ENCODE assay signal across 8 mouse cellular contexts in the genomic region with DNA sequence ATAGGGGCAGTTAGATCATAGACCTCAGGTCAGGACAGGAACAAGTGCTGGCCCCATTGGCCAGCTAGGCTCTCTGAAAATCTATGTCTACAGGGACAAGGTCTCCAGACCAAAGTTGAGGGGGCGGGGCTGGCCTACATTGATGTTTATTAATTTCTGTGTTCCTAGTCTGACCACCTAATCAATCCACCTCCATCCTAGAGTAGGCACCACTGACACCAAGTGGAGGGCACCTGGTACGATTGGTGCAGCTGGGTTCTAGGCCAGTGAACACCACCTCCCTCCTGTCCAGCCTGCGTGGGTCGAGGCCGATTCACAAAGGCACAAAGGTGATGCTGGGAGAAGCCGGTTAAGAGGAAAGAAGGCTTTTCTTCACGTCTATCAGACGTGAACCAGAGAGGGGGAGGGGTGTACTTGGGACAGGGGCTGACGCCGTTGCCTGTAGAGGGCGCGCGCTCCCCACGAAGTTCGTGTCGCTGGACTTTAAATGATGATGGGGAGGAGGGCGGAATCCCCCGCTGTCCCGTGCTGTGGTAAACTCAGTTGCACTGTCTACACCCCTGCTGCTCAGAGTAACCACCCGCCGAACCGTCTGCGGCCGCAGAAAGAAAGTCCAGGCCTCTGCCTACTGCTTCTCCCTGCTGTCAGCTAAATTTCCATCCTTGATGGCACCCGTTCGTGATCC. TPM values are rescaled to one million over a fixed set of nuclear protein-coding genes. Genes with fewer than 3 reads are reported as not detected.
DNase-seq lines count a peak whose midpoint lies in the region; ATAC-seq and TF ChIP-seq lines count a peak whose summit lies in the region.

No protein-coding gene starts in this region.

- H3K9me3 ChIP-seq in hindbrain, embryonic 15.5 days: no peaks in the 10 kb centered on the region
- no peaks in the 10 kb centered on the region for H3K9me3 ChIP-seq in limb, embryonic 11.5 days (ENCODE audit: control insufficient read depth, low read length)
- no peaks in the 10 kb centered on the region for H3K9me3 ChIP-seq in midbrain, embryonic 13.5 days

- peak; percentile 77 for DNase-seq in left cerebral cortex, adult 18-20 months (ENCODE audit: low spot score in 2 of 2)
- DNase-seq in left cerebral cortex, adult 11 months (ENCODE audit: low spot score): no peak
- peak; percentile 80 for DNase-seq in cerebellum, adult 9-10 months
- DNase-seq in gastrocnemius, adult 2 months: peak; percentile 90
- DNase-seq in limb, embryonic 11.5 days (ENCODE audit: low spot score): peak; percentile 90
- DNase-seq in spleen, postnatal 4 days (ENCODE audit: low spot score in 2 of 2): peak; percentile 76 to 90

- intact Hi-C loops in gastrocnemius, adult 2 months (cut with DNase I): loop anchor here (1.0 kb wide), 1 partner anchor 156 kb away; no protein-coding TSS in a partner anchor

- H3K9ac ChIP-seq in hindbrain, embryonic 15.5 days: no peak overlapping the region
- H3K9ac ChIP-seq in limb, embryonic 11.5 days (ENCODE audit: low read length): peak overlapping the region; percentile 5; the same call in 1 of the 2 replicates
- no peak overlapping the region; the same call in 1 of the 2 replicates for H3K9ac ChIP-seq in midbrain, embryonic 13.5 days (replicated peaks)

- peak overlapping the region; percentile 43 for H3K4me2 ChIP-seq in hindbrain, embryonic 15.5 days
- H3K4me2 ChIP-seq in limb, embryonic 11.5 days (ENCODE audit: low read depth, severe bottlenecking): peak overlapping the region; percentile 48
- peak overlapping the region; percentile 48 for H3K4me2 ChIP-seq in midbrain, embryonic 13.5 days (replicated peaks)

- H3K27ac ChIP-seq in gastrocnemius, adult 2 months: no peak overlapping the region
- H3K27ac ChIP-seq in hindbrain, embryonic 15.5 days (replicated peaks): no peak overlapping the region
- H3K27ac ChIP-seq in limb, embryonic 11.5 days (replicated peaks; ENCODE audit: low read depth, low read length): no peak overlapping the region
- H3K27ac ChIP-seq in midbrain, embryonic 13.5 days: no peak overlapping the region

- H3K27me3 ChIP-seq in hindbrain, embryonic 15.5 days: peaks cover 41% of the 10 kb centered on the region
- H3K27me3 ChIP-seq in limb, embryonic 11.5 days (ENCODE audit: control insufficient read depth, insufficient read depth, low read length): peaks cover 32% of the 10 kb centered on the region
- H3K27me3 ChIP-seq in midbrain, embryonic 13.5 days: peaks cover 52% of the 10 kb centered on the region

- TF ChIP-seq CTCF in gastrocnemius, adult 2 months (IDR thresholded peaks at IDR 0.05): peak; percentile 98

- peaks cover 20% of the 10 kb centered on the region for H3K36me3 ChIP-seq in hindbrain, embryonic 15.5 days
- peaks cover 10% of the 10 kb centered on the region for H3K36me3 ChIP-seq in limb, embryonic 11.5 days (ENCODE audit: control insufficient read depth, insufficient read depth, low read length)
- peaks cover 27% of the 10 kb centered on the region for H3K36me3 ChIP-seq in midbrain, embryonic 13.5 days

- H3K4me3 ChIP-seq in gastrocnemius, adult 2 months: peak overlapping the region; percentile 62
- 0 out of 2 replicates have a peak overlapping the region, but pooled peaks have one; percentile 10 for H3K4me3 ChIP-seq in hindbrain, embryonic 15.5 days
- H3K4me3 ChIP-seq in limb, embryonic 11.5 days (ENCODE audit: low read depth, low read length): peak overlapping the region; percentile 14
- H3K4me3 ChIP-seq in midbrain, embryonic 13.5 days (replicated peaks): peak overlapping the region; percentile 23

- ATAC-seq in hindbrain, embryonic 15.5 days (ENCODE audit: low FRiP score, low read depth): peak; percentile 23; the same call in 1 of the 2 replicates
- ATAC-seq in limb, embryonic 11.5 days (ENCODE audit: insufficient number of reproducible peaks, low FRiP score, low TSS enrichment, low read depth): peak; percentile 22; the same call in 1 of the 2 replicates
- peak; percentile 49; the same call in 1 of the 2 replicates for ATAC-seq in midbrain, embryonic 13.5 days

- 2% methylated on average over 26 of the region's 26 CpGs for WGBS in hindbrain, embryonic 15.5 days
- WGBS in limb, embryonic 11.5 days: 1% methylated on average over 26 of the region's 26 CpGs
- 2% methylated on average over 26 of the region's 26 CpGs for WGBS in midbrain, embryonic 13.5 days

- peaks cover 45% of the 10 kb centered on the region for H3K4me1 ChIP-seq in hindbrain, embryonic 15.5 days (replicated peaks)
- H3K4me1 ChIP-seq in limb, embryonic 11.5 days (ENCODE audit: control insufficient read depth, insufficient read depth, low read length): peaks cover 37% of the 10 kb centered on the region
- H3K4me1 ChIP-seq in midbrain, embryonic 13.5 days (replicated peaks): peaks cover 65% of the 10 kb centered on the region

RNA-seq across cellular contexts. Expression of a gene that starts 6.8 kb away (rescaled TPM):
- total RNA-seq in left cerebral cortex, adult 18-20 months (2021): 10 to 100 TPM in 1 of 2 experiments, 1 to 10 TPM in 1; 8.3 to 13.3 TPM
- total RNA-seq in gastrocnemius, adult 2 months (2021): 1 to 10 TPM; 1.5 to 1.6 TPM
- 8.6 and 10.0 TPM in 2 replicates for polyA plus RNA-seq in hindbrain, embryonic 15.5 days (2015; fragmentation: Nextera tagmentation; extraction: Ambion mirVana)
- 12.2 and 13.4 TPM in 2 replicates for polyA plus RNA-seq in limb, embryonic 11.5 days (2014; fragmentation: Nextera tagmentation; extraction: Ambion mirVana)
- polyA plus RNA-seq in midbrain, embryonic 13.5 days (2015; fragmentation: Nextera tagmentation; extraction: Ambion mirVana): 9.8 and 15.2 TPM in 2 replicates

RNA-seq across cellular contexts. Expression of a gene that starts 11.3 kb away (rescaled TPM):
- total RNA-seq in left cerebral cortex, adult 18-20 months (2021): 1 to 10 TPM; 1.8 to 2.2 TPM
- under 1 TPM; 0.69 to 0.95 TPM for total RNA-seq in gastrocnemius, adult 2 months (2021)
- polyA plus RNA-seq in hindbrain, embryonic 15.5 days (2015; fragmentation: Nextera tagmentation; extraction: Ambion mirVana): 15.3 and 17.1 TPM in 2 replicates
- 121 and 131 TPM in 2 replicates for polyA plus RNA-seq in limb, embryonic 11.5 days (2014; fragmentation: Nextera tagmentation; extraction: Ambion mirVana)
- polyA plus RNA-seq in midbrain, embryonic 13.5 days (2015; fragmentation: Nextera tagmentation; extraction: Ambion mirVana): 34.7 and 35.5 TPM in 2 replicates

RNA-seq across cellular contexts. Expression of a gene that starts 46.0 kb away (rescaled TPM):
- total RNA-seq in left cerebral cortex, adult 18-20 months (2021): not detected
- not detected for total RNA-seq in gastrocnemius, adult 2 months (2021)
- polyA plus RNA-seq in hindbrain, embryonic 15.5 days (2015; fragmentation: Nextera tagmentation; extraction: Ambion mirVana): not detected in 2 replicates
- polyA plus RNA-seq in limb, embryonic 11.5 days (2014; fragmentation: Nextera tagmentation; extraction: Ambion mirVana): not detected in 2 replicates
- not detected in 2 replicates for polyA plus RNA-seq in midbrain, embryonic 13.5 days (2015; fragmentation: Nextera tagmentation; extraction: Ambion mirVana)

RNA-seq across cellular contexts. Expression of a gene that starts 52.0 kb away (rescaled TPM):
- 10 to 100 TPM; 46.0 to 49.9 TPM for total RNA-seq in left cerebral cortex, adult 18-20 months (2021)
- total RNA-seq in gastrocnemius, adult 2 months (2021): 1 to 10 TPM; 2.1 to 2.2 TPM
- 21.9 and 23.2 TPM in 2 replicates for polyA plus RNA-seq in hindbrain, embryonic 15.5 days (2015; fragmentation: Nextera tagmentation; extraction: Ambion mirVana)
- 5.4 and 5.8 TPM in 2 replicates for polyA plus RNA-seq in limb, embryonic 11.5 days (2014; fragmentation: Nextera tagmentation; extraction: Ambion mirVana)
- polyA plus RNA-seq in midbrain, embryonic 13.5 days (2015; fragmentation: Nextera tagmentation; extraction: Ambion mirVana): 14.1 and 16.3 TPM in 2 replicates

Comparison
In these comparisons a context has a peak if more than half of its experiments do, and no peak if none do; other contexts are left out.
1. H3K4me3 ChIP-seq: peak in every context shown above with its lines; median percentile 62 in gastrocnemius, adult 2 months; 23 in midbrain, embryonic 13.5 days; 14 in limb, embryonic 11.5 days; 10 in hindbrain, embryonic 15.5 days.